Mouse (Mus musculus) neural tube, embryonic 13.5 days (tissue): ENCODE measurements around the gene Pdp2. TPM values are rescaled to one million over a fixed set of nuclear protein-coding genes. Genes with fewer than 3 reads are reported as not detected.

Experiments
- ATAC-seq: fragments of 200-750 bp; cut with Nextera tagmentation; 2 replicates; pipeline ENCODE4 v1.8.0; 2017; ENCODE audit warnings: low read depth, mild to moderate bottlenecking, moderate TSS enrichment, moderate library complexity
- H3K27ac ChIP-seq: fragments of 300-500 bp; sonication (generic); replicated peaks from 2 replicates; pipeline ENCODE4 v1.5.1; 2015; ENCODE audit warnings: moderate library complexity, mild to moderate bottlenecking, inconsistent platforms
- H3K27me3 ChIP-seq: fragments of 300-500 bp; sonication (generic); 2 replicates; pipeline ENCODE4 v1.6.1; 2015; ENCODE audit warnings: mild to moderate bottlenecking, inconsistent platforms
- H3K36me3 ChIP-seq: fragments of 300-500 bp; sonication (generic); 2 replicates; pipeline ENCODE4 v1.6.1; 2015; ENCODE audit warnings: mild to moderate bottlenecking, inconsistent platforms
- H3K4me1 ChIP-seq: fragments of 300-500 bp; sonication (generic); replicated peaks from 2 replicates; pipeline ENCODE4 v1.6.1; 2015; ENCODE audit warnings: inconsistent platforms
- H3K4me2 ChIP-seq: fragments of 300-500 bp; sonication (generic); 2 replicates; pipeline ENCODE4 v1.6.1; 2015; ENCODE audit warnings: inconsistent platforms, mild to moderate bottlenecking, moderate library complexity
- H3K4me3 ChIP-seq: fragments of 300-500 bp; sonication (generic); 2 replicates; pipeline ENCODE4 v1.5.1; 2015; ENCODE audit warnings: mild to moderate bottlenecking, inconsistent platforms
- H3K9ac ChIP-seq: fragments of 300-500 bp; sonication (generic); 2 replicates; pipeline ENCODE4 v1.6.1; 2015; ENCODE audit warnings: moderate library complexity, mild to moderate bottlenecking, inconsistent platforms
- H3K9me3 ChIP-seq: fragments of 300-500 bp; sonication (generic); 2 replicates; pipeline ENCODE4 v1.6.1; 2016; ENCODE audit warnings: inconsistent platforms
- WGBS: fragments of 180-500 bp; shearing (Covaris S2); methylation state at CpG from one replicate; pipeline ENCODE4 v1.1.7; 2015; 5-methylcytosine and 5-hydroxymethylcytosine counted together
- polyA plus RNA-seq: library from polyadenylated mRNA; unstranded; fragments of >200 nt; fragmentation: Nextera tagmentation; extraction: Ambion mirVana; gene quantifications from 2 replicates; pipeline ENCODE4 v1.2.1, GENCODE M21; 2015

The Pdp2 gene
- polyA plus RNA-seq, result 17.9 and 19.7 TPM in 2 replicates

- H3K4me1 ChIP-seq, result peaks cover 15% of the 10 kb centered on the region
- peaks cover 26% of the 10 kb centered on the region for H3K36me3 ChIP-seq
- H3K27ac ChIP-seq, result peak within 1 kb of the TSS; percentile 90
- H3K9ac ChIP-seq, result peak within 1 kb of the TSS; percentile 81
- peak within 1 kb of the TSS; percentile 88 for H3K4me2 ChIP-seq
- no peaks in the 10 kb centered on the region for H3K27me3 ChIP-seq
- WGBS, result under 1% methylated on average over 44 of the region's 44 CpGs
- H3K9me3 ChIP-seq, result no peaks in the 10 kb centered on the region
- H3K4me3 ChIP-seq, result peak within 1 kb of the TSS; percentile 72
- ATAC-seq, result peak; percentile 98
Observed at GRCm38 (mm10) chr8:104591133-104591834, at the start of gene Pdp2. Gene Pdp2, plus strand, starts transcription at chr8:104591451.

DNA sequence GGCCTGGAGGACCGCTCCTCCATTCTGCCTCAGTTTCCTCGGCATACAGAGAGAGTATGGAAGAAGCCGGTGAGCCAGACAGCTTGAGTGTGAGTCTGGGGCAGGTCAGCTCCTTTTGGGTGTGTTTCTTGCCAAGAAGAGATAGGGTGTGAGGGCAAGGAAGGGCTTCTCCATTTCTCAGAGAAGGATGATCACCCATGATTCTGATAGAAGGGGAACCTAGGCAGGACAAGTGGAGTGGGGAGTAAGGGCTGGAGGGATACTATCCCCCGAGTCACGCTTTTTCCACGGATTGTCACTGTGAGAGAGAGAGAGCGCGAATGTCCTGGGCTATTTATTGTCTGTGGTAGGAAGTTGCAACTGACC is 49.8 kb upstream of the Pdp2 start:
- no peak for ATAC-seq
- no peaks in the 10 kb centered on the region for H3K36me3 ChIP-seq
- H3K9me3 ChIP-seq, result no peaks in the 10 kb centered on the region
- 10% methylated on average over 8 of the region's 8 CpGs for WGBS
- H3K9ac ChIP-seq, result peak overlapping the region; percentile 64
- H3K4me1 ChIP-seq, result peaks cover 13% of the 10 kb centered on the region
- peaks cover 76% of the 10 kb centered on the region for H3K27me3 ChIP-seq
- H3K27ac ChIP-seq, result no peak overlapping the region
- H3K4me3 ChIP-seq, result peak overlapping the region; percentile 51
- peak overlapping the region; percentile 93 for H3K4me2 ChIP-seq

DNA sequence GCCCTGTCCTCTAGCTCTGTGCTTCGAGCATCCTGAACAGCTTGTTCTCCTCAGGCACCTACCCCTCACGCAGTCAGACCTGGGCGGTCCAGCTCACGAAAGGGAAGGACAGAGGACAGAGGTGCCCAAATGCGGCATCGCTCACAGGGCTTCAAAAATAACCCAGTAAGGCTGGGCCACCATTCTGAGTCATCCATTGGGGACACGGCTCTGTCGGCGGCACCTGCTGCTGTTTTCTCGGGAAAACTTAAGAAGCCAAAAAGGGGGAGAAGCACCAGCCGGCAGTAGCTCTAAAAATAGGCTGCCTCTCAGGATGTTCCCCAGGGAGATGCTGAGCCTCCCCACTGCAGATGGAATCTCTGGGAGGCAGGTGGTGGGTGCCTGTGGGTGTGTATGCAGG is 49.1 kb upstream of the Pdp2 start:
- H3K4me1 ChIP-seq, result peaks cover 13% of the 10 kb centered on the region
- no peak overlapping the region for H3K27ac ChIP-seq
- no peaks in the 10 kb centered on the region for H3K36me3 ChIP-seq
- peaks cover 74% of the 10 kb centered on the region for H3K27me3 ChIP-seq
- no peak overlapping the region for H3K9ac ChIP-seq
- 5% methylated on average over 11 of the region's 11 CpGs for WGBS
- H3K4me3 ChIP-seq, result no peak overlapping the region
- H3K4me2 ChIP-seq, result no peak overlapping the region
- no peak for ATAC-seq
- no peaks in the 10 kb centered on the region for H3K9me3 ChIP-seq

- WGBS, result 87% methylated on average over 8 of the region's 8 CpGs
- no peak overlapping the region for H3K9ac ChIP-seq
- H3K4me1 ChIP-seq, result peaks cover 13% of the 10 kb centered on the region
- H3K4me3 ChIP-seq, result no peak overlapping the region
- ATAC-seq, result no peak
- H3K9me3 ChIP-seq, result no peaks in the 10 kb centered on the region
- H3K4me2 ChIP-seq, result no peak overlapping the region
- H3K36me3 ChIP-seq, result no peaks in the 10 kb centered on the region
- peaks cover 61% of the 10 kb centered on the region for H3K27me3 ChIP-seq
- H3K27ac ChIP-seq, result no peak overlapping the region
Observed at GRCm38 (mm10) chr8:104543440-104544045, 47.7 kb upstream of the Pdp2 start.

DNA sequence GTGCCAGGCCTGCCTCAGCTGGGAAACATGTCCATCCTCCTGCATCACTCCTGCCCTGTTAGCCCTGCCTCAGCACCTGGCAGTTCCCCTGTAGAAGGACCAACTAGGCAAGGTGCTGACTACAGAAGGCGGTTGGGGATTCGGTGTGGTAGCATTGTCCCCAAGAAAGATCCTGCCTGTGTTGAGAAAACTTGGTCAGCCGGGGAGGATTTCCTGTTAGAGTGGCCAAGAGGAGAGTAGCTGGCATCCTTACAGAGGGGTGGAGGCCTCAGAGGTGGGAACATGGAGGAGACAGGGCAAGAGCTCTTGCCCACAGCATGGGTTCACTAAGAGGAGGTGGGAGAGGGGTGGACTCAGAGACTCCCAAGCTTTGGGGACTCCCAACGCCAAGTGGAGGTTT is 36.1 kb upstream of the Pdp2 start:
- Histone ChIP-seq H3K27me3 (no peaks in the 10 kb centered on the region; the same call in 1 of the 2 replicates), H3K27ac (no peak overlapping the region), H3K36me3 (no peaks in the 10 kb centered on the region), H3K4me3 (no peak overlapping the region), H3K4me2 (no peak overlapping the region), H3K9me3 (no peaks in the 10 kb centered on the region), H3K9ac (no peak overlapping the region), H3K4me1 (no peaks in the 10 kb centered on the region)
- ATAC-seq, result no peak
- WGBS, result 88% methylated on average over 4 of the region's 4 CpGs

GRCm38 (mm10) chr8:104557226-104557625 is 34.0 kb upstream of the Pdp2 start:
- Histone ChIP-seq H3K27me3 (no peaks in the 10 kb centered on the region; the same call in 1 of the 2 replicates), H3K9ac (no peak overlapping the region), H3K27ac (no peak overlapping the region), H3K4me2 (no peak overlapping the region), H3K4me1 (no peaks in the 10 kb centered on the region), H3K9me3 (no peaks in the 10 kb centered on the region), H3K4me3 (no peak overlapping the region), H3K36me3 (no peaks in the 10 kb centered on the region)
- ATAC-seq, result no peak
- WGBS, result 89% methylated on average over 7 of the region's 7 CpGs

GRCm38 (mm10) chr8:104560731-104561130 is 30.5 kb upstream of the Pdp2 start:
- no peaks in the 10 kb centered on the region for H3K9me3 ChIP-seq
- H3K27me3 ChIP-seq, result no peaks in the 10 kb centered on the region
- H3K4me1 ChIP-seq, result no peaks in the 10 kb centered on the region
- no peak for ATAC-seq
- no peak overlapping the region for H3K4me2 ChIP-seq
- no peak overlapping the region for H3K9ac ChIP-seq
- no peaks in the 10 kb centered on the region for H3K36me3 ChIP-seq
- H3K27ac ChIP-seq, result no peak overlapping the region
- H3K4me3 ChIP-seq, result no peak overlapping the region

DNA sequence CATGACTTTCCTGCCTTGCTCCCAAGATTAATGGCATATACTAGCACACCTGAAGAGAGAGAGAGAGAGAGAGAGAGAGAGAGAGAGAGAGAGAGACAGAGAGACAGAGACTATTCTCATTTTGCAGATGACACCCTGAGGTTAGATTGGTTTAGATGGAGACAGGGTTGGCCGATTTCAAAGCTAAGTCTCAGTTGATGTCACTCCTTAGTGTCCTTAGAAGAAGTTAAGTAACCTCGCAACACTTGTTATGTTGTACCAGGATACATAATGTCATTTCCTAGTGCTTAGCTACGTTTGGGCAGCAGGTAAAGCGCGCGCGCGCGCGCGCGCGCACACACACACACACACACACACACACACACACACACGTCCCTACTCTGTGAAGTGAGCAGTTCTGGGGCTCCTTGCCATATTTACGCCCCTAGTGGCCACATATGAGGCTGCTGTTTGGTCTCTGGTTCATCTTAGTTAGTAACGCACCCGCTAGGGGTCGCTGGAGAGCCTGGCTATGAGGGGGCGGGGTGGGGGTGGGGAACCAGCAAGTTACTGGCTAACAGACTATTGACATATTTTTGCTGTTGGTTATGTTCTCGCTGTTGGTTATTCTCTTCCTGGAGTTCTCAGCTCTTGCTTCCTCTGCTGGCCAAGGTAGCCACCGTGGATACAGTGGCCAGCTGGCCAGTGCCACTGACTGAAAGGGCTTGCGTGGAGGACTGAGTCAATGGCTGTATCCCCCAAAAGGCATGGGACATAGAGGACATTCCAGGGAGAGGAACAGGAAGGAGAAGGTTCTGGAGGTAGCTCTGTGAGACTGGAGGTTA is 26.4 kb upstream of the Pdp2 start:
- WGBS, result 17% methylated on average over 22 of the region's 22 CpGs
- ATAC-seq, result peak; percentile 76
- no peak overlapping the region for H3K4me2 ChIP-seq
- no peaks in the 10 kb centered on the region for H3K27me3 ChIP-seq
- no peaks in the 10 kb centered on the region for H3K9me3 ChIP-seq
- H3K9ac ChIP-seq, result no peak overlapping the region
- H3K36me3 ChIP-seq, result no peaks in the 10 kb centered on the region
- H3K4me1 ChIP-seq, result no peaks in the 10 kb centered on the region
- H3K27ac ChIP-seq, result no peak overlapping the region
- H3K4me3 ChIP-seq, result no peak overlapping the region

GRCm38 (mm10) chr8:104565457-104565798 is 25.8 kb upstream of the Pdp2 start:
- no peaks in the 10 kb centered on the region for H3K27me3 ChIP-seq
- ATAC-seq, result no peak
- 91% methylated on average over 5 of the region's 5 CpGs for WGBS

DNA sequence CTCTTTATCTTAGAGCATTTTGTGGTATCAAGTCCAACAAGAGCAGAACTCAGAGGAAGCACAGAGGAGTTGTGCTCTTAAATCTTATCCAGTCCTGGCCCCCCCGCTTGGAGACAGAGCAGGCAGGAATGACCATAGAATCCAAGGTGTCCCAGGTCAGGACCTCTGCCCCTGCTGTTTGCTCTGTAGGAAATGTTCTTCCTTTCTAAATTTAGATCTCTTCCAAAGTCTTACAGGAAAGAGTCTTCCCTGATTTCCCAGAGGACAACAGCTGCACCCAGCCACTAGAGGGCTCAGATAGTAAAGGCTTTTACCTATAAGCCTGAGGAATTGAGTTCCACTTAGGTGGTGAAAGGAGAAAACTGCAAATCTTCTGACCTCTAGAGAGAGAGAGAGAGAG is 21.7 kb upstream of the Pdp2 start:
- 53% methylated on average over 1 of the region's 1 CpGs for WGBS
- H3K9ac ChIP-seq, result no peak overlapping the region

More at GRCm38 (mm10) chr8:104565457-104565798, 25.8 kb upstream of the Pdp2 start:
- Histone ChIP-seq H3K9ac (no peak overlapping the region), H3K36me3 (no peaks in the 10 kb centered on the region), H3K4me3 (no peak overlapping the region), H3K27ac (no peak overlapping the region), H3K9me3 (no peaks in the 10 kb centered on the region), H3K4me1 (no peaks in the 10 kb centered on the region), H3K4me2 (no peak overlapping the region)

DNA sequence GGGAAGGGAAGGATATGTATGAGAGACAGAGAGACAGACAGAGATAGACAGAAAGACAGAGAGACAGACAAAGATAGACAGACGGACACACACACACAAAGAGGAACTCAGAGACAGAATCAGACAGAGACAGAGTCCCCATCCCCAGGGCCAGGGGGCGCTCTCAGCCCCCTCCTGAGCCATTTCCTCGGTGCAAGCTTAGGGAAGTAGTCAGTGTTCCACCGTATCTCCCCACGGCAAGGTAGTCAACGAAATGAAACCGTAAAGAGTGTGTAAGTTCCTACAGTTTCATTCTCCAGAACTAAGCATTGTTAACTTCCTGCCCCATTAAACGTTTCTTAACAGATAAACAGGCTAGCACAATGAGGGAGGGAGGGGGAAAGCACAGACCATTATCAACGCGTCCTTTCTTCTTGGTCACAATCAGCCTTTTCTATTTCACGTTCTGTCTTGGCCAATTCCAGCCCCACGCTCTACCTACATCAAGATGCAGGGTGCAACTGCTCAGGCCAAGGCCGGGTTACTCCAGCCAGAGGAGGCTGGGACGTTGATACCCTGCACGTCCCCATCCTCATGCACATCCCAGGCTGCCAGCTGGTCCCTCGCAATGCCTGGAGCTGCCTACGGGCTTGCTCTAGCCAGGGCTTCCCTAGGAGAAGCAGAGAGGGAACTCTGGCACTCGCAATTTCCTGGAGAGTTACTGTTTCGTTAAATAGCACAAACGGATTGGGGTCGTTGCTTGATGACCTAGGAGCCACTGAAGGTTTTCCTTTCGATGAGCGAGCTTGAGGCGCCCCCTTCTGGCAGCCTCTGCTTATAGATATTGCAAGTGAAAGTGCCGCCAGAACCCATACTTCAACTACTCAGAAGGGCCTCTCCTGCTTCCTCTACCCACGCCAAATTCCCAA is 20.6 kb upstream of the Pdp2 start:
- Histone ChIP-seq H3K36me3 (no peaks in the 10 kb centered on the region), H3K27ac (no peak overlapping the region), H3K9ac (peak overlapping the region; percentile 64), H3K4me3 (peak overlapping the region; percentile 40), H3K9me3 (no peaks in the 10 kb centered on the region), H3K27me3 (no peaks in the 10 kb centered on the region; the same call in 1 of the 2 replicates), H3K4me1 (peaks cover 6% of the 10 kb centered on the region), H3K4me2 (peak overlapping the region; percentile 67)
- 5% methylated on average over 26 of the region's 26 CpGs for WGBS
- ATAC-seq, result peak; percentile 79

More for the DNA sequence above, 21.7 kb upstream of the Pdp2 start:
- Histone ChIP-seq H3K4me3 (no peak overlapping the region), H3K4me2 (no peak overlapping the region), H3K27ac (no peak overlapping the region), H3K27me3 (no peaks in the 10 kb centered on the region; the same call in 1 of the 2 replicates), H3K36me3 (no peaks in the 10 kb centered on the region), H3K4me1 (peaks cover 6% of the 10 kb centered on the region), H3K9me3 (no peaks in the 10 kb centered on the region)
- ATAC-seq, result no peak
